Mouse (Mus musculus): ENCODE results near the gene Olfml3. TPM values are rescaled to one million over a fixed set of nuclear protein-coding genes. Genes with fewer than 3 reads are reported as not detected.

Olfml3 gene
- polyA plus RNA-seq, 1 experiment from 2014 or later: 33.8 TPM

DNA sequence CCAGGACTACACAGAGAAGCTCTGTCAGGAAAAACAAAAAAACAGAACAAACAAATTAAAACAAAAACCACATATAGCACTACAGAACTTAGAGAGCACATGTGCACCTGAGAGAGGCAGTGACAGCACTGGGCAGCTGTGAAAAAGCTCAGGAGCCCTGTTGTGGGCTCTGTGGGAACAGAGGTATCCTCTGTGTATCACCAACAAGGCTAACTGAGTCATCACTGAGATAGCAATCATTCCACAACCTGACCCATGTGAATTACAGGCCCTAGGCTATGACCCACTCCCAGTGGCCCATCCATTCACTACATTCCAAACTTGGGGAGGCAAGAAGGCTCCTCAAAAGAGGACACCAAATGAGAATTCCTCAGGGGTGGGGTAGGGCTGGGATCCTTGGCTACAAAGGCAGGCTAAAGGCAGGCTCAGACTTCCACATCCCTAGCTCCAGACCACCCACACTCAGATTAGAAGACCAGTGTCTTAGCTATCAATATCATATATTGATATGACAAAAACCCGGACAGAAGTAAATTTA, 41.3 kb downstream of the Olfml3 start:
- no peak for ATAC-seq (ENCODE audit: insufficient number of reproducible peaks, insufficient read depth, low FRiP score, low TSS enrichment, low read depth)
- no peak overlapping the region for H3K4me3 ChIP-seq (replicated peaks)
- H3K27ac ChIP-seq: no peak overlapping the region
- 82% methylated on average over 1 of the region's 1 CpGs for WGBS
- no peaks in the 10 kb centered on the region for H3K4me1 ChIP-seq (replicated peaks)
- no peaks in the 10 kb centered on the region for H3K36me3 ChIP-seq
- no peaks in the 10 kb centered on the region for H3K9me3 ChIP-seq
- H3K9ac ChIP-seq (replicated peaks): no peak overlapping the region
- H3K27me3 ChIP-seq: no peaks in the 10 kb centered on the region
- H3K4me2 ChIP-seq: no peak overlapping the region

DNA sequence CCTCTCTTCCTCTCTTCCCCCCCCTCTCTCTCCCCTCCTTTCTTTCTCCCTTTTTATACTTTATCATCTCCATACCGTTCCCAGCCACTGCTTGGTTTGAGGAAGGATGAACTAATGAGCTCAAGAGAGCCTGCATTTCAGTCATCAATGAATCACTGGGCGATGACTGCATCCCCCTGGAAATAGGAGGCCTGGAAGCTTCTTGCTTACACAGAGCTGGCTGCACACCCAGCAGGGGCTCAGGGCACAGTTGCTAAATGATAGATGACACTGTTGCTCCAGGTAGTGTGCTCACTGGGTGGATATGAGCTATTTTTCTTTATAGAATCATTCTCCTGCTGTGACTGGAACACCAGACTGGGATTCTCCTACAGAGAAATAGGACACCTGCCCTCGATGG, 42.2 kb downstream of the Olfml3 start:
- H3K27ac ChIP-seq: no peak overlapping the region
- no peak overlapping the region for H3K4me3 ChIP-seq (replicated peaks)
- H3K36me3 ChIP-seq: no peaks in the 10 kb centered on the region
- H3K27me3 ChIP-seq: no peaks in the 10 kb centered on the region
- no peak overlapping the region for H3K9ac ChIP-seq (replicated peaks)
- H3K4me2 ChIP-seq: no peak overlapping the region
- no peaks in the 10 kb centered on the region for H3K9me3 ChIP-seq
- 58% methylated on average over 3 of the region's 3 CpGs for WGBS
- no peak for ATAC-seq (ENCODE audit: insufficient number of reproducible peaks, insufficient read depth, low FRiP score, low TSS enrichment, low read depth)
- no peaks in the 10 kb centered on the region for H3K4me1 ChIP-seq (replicated peaks)

DNA sequence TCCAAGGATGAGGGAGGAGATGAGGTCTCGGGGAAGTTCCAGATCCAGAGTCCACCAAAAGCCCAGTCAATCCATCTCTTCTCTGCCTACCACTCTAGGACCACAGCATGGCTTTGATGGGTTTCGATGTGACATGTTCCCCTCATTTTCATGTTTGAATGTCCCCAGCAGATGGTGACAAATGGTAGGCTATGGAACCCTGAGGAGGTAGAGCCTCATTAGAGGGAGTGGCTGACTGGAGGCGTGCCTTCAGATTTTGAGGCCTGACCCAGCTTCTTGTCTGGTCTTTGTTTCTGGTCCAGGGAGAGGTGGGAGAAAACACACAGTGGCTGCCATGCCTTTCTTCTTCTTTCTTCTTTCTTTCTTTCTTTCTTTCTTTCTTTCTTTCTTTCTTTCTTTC, 47.3 kb downstream of the Olfml3 start:
- H3K9me3 ChIP-seq: no peaks in the 10 kb centered on the region
- no peak overlapping the region for H3K9ac ChIP-seq (replicated peaks)
- H3K4me3 ChIP-seq (replicated peaks): no peak overlapping the region
- no peak overlapping the region for H3K4me2 ChIP-seq
- no peaks in the 10 kb centered on the region for H3K4me1 ChIP-seq (replicated peaks)
- ATAC-seq (ENCODE audit: insufficient number of reproducible peaks, insufficient read depth, low FRiP score, low TSS enrichment, low read depth): no peak
- H3K27me3 ChIP-seq: no peaks in the 10 kb centered on the region
- WGBS: 79% methylated on average over 3 of the region's 3 CpGs
- H3K27ac ChIP-seq: no peak overlapping the region
- no peaks in the 10 kb centered on the region for H3K36me3 ChIP-seq

DNA sequence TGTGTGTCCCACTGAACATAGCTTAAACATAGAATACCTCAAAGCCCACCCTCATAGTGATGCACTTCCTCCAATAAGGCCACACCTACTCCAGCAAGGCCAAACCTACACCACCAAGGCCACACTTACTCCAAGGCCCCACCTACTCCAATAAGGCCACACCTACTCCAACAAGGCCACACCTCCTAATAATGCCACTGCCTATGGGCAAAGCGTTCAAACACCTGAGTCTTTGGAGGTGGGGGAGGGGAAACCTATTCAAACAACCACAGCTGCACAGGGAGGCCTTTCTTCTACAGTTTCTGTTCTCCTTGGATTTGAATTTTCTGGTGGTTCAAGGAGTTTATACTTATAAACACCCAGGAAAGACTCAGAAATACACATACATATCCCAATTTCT, 48.8 kb downstream of the Olfml3 start:
- H3K4me1 ChIP-seq (replicated peaks): peaks cover 4% of the 10 kb centered on the region; the same call in 1 of the 2 replicates
- WGBS: 68% methylated on average over 1 of the region's 1 CpGs
- no peak overlapping the region for H3K9ac ChIP-seq (replicated peaks)
- no peak for ATAC-seq (ENCODE audit: insufficient number of reproducible peaks, insufficient read depth, low FRiP score, low TSS enrichment, low read depth)
- no peaks in the 10 kb centered on the region for H3K9me3 ChIP-seq
- no peak overlapping the region for H3K4me3 ChIP-seq (replicated peaks)
- peaks cover 6% of the 10 kb centered on the region for H3K27me3 ChIP-seq
- no peak overlapping the region for H3K4me2 ChIP-seq
- H3K36me3 ChIP-seq: no peaks in the 10 kb centered on the region
- H3K27ac ChIP-seq: no peak overlapping the region

DNA sequence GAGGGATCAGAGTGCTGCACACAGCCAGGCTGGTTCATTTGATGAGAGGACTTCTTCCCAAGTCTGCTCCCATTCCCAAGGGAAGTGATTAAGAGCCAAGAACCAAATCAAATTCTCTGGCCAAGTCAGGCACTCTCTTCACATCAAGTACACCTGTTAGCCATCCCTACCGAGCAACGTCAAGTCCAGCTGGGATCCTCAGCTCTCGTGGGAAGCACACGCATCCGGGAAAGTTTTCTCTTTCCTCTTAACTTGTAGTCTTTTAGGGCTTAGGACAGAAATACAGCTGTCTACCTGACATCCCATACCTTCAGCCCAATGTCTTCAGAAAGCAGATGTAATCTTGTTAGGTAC, 53.9 kb downstream of the Olfml3 start:
- Histone ChIP-seq H3K9ac (replicated peaks) (no peak overlapping the region), H3K4me1 (replicated peaks) (peaks cover 24% of the 10 kb centered on the region), H3K27ac (no peak overlapping the region), H3K27me3 (peaks cover 17% of the 10 kb centered on the region), H3K4me3 (replicated peaks) (no peak overlapping the region), H3K4me2 (0 out of 2 replicates have a peak overlapping the region, but pooled peaks have one; percentile 50), H3K36me3 (no peaks in the 10 kb centered on the region), H3K9me3 (no peaks in the 10 kb centered on the region)
- 20% methylated on average over 5 of the region's 5 CpGs for WGBS
- ATAC-seq (ENCODE audit: insufficient number of reproducible peaks, insufficient read depth, low FRiP score, low TSS enrichment, low read depth): no peak

DNA sequence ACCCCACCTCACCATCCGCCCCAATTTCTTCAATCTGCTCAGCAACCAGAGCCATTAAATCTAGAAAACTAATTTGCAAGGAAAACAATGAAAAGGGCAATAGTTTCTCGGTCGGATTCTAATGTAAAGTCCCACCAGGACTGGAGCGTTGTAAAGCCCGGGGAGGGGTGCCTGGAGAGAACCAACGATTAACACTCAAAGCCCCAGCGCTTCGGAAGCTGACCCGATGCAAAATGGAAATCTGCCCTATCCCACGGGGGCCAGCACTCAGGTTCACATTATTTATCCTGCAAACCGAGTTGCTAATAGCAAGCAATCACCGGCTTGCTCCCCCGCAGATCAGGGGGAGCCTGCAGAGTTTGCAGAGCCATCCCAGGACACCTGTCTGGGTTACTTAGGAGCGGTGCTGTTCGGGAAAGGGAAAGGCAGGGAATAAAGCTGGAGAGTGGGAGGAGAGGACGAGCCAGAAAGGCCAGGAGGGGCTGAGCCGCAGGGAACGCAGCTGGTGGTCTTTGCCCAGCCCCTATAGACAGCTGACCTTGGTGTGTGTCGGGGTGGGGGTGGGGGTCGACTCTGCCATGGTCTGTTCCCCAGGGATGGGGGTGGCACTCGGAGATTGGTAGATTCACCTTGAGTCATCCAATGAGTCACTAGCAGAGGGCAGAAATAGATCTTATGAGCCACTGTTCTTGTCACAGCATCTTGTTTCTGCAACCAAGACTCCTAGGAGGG, 54.4 kb downstream of the Olfml3 start:
- Histone ChIP-seq H3K4me1 (replicated peaks) (peaks cover 24% of the 10 kb centered on the region), H3K36me3 (no peaks in the 10 kb centered on the region), H3K27me3 (peaks cover 17% of the 10 kb centered on the region), H3K27ac (no peak overlapping the region), H3K4me3 (replicated peaks) (peak overlapping the region; percentile 15), H3K9me3 (no peaks in the 10 kb centered on the region), H3K9ac (replicated peaks) (0 out of 2 replicates have a peak overlapping the region, but pooled peaks have one; percentile 8), H3K4me2 (peak overlapping the region; percentile 50)
- WGBS: 1% methylated on average over 21 of the region's 21 CpGs
- no peak for ATAC-seq (ENCODE audit: insufficient number of reproducible peaks, insufficient read depth, low FRiP score, low TSS enrichment, low read depth)

DNA sequence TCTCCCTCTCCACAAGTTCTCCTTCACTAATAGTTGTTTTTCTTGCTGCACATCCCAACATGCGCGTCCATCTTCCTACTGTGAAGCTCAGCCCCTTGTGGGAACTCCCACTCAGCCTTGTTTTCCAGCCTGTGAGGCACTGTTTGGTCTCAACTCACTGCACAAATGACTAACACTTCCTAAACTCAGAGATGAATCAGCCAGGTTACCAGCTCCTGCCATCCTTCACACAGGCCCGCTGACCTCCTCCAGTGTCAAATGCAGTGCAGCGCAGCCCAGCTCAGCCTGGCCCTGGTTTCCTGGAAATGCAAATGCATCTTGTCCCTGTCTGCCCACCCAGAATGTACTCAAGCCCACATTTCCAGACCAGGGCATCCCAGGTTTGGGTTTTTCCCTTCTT, 55.3 kb downstream of the Olfml3 start:
- H3K27ac ChIP-seq: no peak overlapping the region
- H3K4me2 ChIP-seq: no peak overlapping the region
- H3K4me1 ChIP-seq (replicated peaks): peaks cover 24% of the 10 kb centered on the region
- H3K36me3 ChIP-seq: no peaks in the 10 kb centered on the region
- ATAC-seq (ENCODE audit: insufficient number of reproducible peaks, insufficient read depth, low FRiP score, low TSS enrichment, low read depth): no peak
- H3K9ac ChIP-seq (replicated peaks): no peak overlapping the region
- no peaks in the 10 kb centered on the region for H3K9me3 ChIP-seq
- 49% methylated on average over 4 of the region's 4 CpGs for WGBS
- H3K27me3 ChIP-seq: peaks cover 17% of the 10 kb centered on the region
- H3K4me3 ChIP-seq (replicated peaks): no peak overlapping the region

DNA sequence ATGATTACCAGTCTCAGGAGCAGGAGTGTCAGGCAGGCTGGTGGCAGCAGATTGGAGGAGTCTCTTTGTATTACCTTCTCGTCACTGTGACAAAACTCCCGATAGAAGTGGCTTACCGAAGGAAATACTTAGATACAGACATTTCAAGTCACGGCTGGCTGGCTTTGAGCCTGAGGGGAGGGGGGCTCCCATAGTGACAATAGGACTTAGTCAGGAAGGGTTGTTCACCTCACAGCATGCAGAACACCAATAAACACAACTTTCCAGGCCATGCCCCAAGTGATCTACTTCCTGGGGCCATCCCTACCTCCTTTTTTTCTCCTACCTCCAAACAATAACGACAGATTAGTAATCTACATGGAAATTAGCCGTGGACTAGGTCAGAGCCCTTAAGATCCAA, 59.0 kb downstream of the Olfml3 start:
- Histone ChIP-seq H3K4me2 (no peak overlapping the region), H3K4me1 (replicated peaks) (peaks cover 18% of the 10 kb centered on the region), H3K9ac (replicated peaks) (no peak overlapping the region), H3K4me3 (replicated peaks) (no peak overlapping the region), H3K36me3 (no peaks in the 10 kb centered on the region), H3K9me3 (no peaks in the 10 kb centered on the region), H3K27me3 (peaks cover 9% of the 10 kb centered on the region), H3K27ac (no peak overlapping the region)
- WGBS: 49% methylated on average over 6 of the region's 6 CpGs
- no peak for ATAC-seq (ENCODE audit: insufficient number of reproducible peaks, insufficient read depth, low FRiP score, low TSS enrichment, low read depth)

DNA sequence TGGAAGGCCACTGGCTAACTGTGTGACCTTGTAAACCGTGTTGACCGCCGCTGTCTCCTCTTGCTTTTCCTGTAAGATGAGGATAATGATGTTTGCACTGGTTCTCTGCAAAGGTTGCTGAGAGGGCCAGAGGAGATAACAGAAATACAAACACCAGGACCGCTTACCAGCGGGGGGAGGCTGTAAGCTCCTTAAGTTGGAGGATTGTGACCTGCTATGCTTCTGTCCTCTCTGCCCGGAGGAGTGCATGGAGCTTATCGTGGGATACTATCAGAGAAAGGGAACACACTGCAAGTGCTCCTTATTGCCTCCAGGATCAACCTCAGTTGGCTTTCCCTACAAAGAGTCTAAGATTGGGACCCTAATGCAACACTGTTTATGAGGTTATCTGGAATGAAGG, 65.1 kb downstream of the Olfml3 start:
- Histone ChIP-seq H3K27ac (no peak overlapping the region), H3K4me3 (replicated peaks) (no peak overlapping the region), H3K4me1 (replicated peaks) (0 out of 2 replicates have a peak, but pooled peaks cover 4% of the 10 kb centered on the region), H3K9me3 (no peaks in the 10 kb centered on the region), H3K9ac (replicated peaks) (no peak overlapping the region), H3K27me3 (no peaks in the 10 kb centered on the region), H3K36me3 (no peaks in the 10 kb centered on the region), H3K4me2 (no peak overlapping the region)
- WGBS: 64% methylated on average over 7 of the region's 7 CpGs
- no peak for ATAC-seq (ENCODE audit: insufficient number of reproducible peaks, insufficient read depth, low FRiP score, low TSS enrichment, low read depth)

Other genes with a start within 250 kb of the Olfml3 start
- 0.14 and 0.18 TPM in 2 replicates for gene Syt6, start 162.8 kb downstream of the Olfml3 start, polyA plus RNA-seq (2016; fragmentation: Nextera tagmentation; extraction: Ambion mirVana)
- 0.24 TPM in 1 of 2 replicates, not detected in the other for gene Atg4a-ps, start 91.9 kb downstream of the Olfml3 start, polyA plus RNA-seq (2016; fragmentation: Nextera tagmentation; extraction: Ambion mirVana)
- gene Gm10964, start 1.4 kb upstream of the Olfml3 start, polyA plus RNA-seq (2016; fragmentation: Nextera tagmentation; extraction: Ambion mirVana): not detected in 2 replicates
- 12.6 and 13.0 TPM in 2 replicates for gene Hipk1, start 53.6 kb upstream of the Olfml3 start, polyA plus RNA-seq (2016; fragmentation: Nextera tagmentation; extraction: Ambion mirVana)
- gene Dclre1b, start 71.4 kb upstream of the Olfml3 start, polyA plus RNA-seq (2016; fragmentation: Nextera tagmentation; extraction: Ambion mirVana): 31.8 and 32.5 TPM in 2 replicates
- gene Ap4b1, start 71.5 kb upstream of the Olfml3 start, polyA plus RNA-seq (2016; fragmentation: Nextera tagmentation; extraction: Ambion mirVana): 21.6 and 24.6 TPM in 2 replicates
- 0.24 TPM in 1 of 2 replicates, not detected in the other for gene Gm43064, start 71.6 kb upstream of the Olfml3 start, polyA plus RNA-seq (2016; fragmentation: Nextera tagmentation; extraction: Ambion mirVana)
- gene Bcl2l15, start 94.6 kb upstream of the Olfml3 start, polyA plus RNA-seq (2016; fragmentation: Nextera tagmentation; extraction: Ambion mirVana): not detected in 2 replicates
- 0.31 and 0.32 TPM in 2 replicates for gene Ptpn22, start 121.8 kb upstream of the Olfml3 start, polyA plus RNA-seq (2016; fragmentation: Nextera tagmentation; extraction: Ambion mirVana)
- gene Rsbn1, start 176.1 kb upstream of the Olfml3 start, polyA plus RNA-seq (2016; fragmentation: Nextera tagmentation; extraction: Ambion mirVana): 18.7 and 21.5 TPM in 2 replicates
- 43.7 and 47.6 TPM in 2 replicates for gene Phtf1, start 230.1 kb upstream of the Olfml3 start, polyA plus RNA-seq (2016; fragmentation: Nextera tagmentation; extraction: Ambion mirVana)

Measured in limb, embryonic 12.5 days (tissue).